Mouse (Mus musculus): ENCODE results near the gene Crym. TPM values are rescaled to one million over a fixed set of nuclear protein-coding genes. Genes with fewer than 3 reads are reported as not detected.
A peak's percentile ranks its signal among the peaks of the same experiment; 100 is the strongest.

Gene Crym
- polyA plus RNA-seq (2015; fragmentation: Nextera tagmentation; extraction: Ambion mirVana) = 19.0 and 32.3 TPM in 2 replicates

- no peaks in the 10 kb centered on the region for H3K36me3 ChIP-seq (ENCODE audit: control insufficient read depth, insufficient read depth, low read length)
- H3K9ac ChIP-seq (ENCODE audit: low read depth, low read length) = peak within 1 kb of the TSS; percentile 40
- H3K27me3 ChIP-seq (ENCODE audit: control insufficient read depth, insufficient read depth, low read depth, low read length) = peaks cover 21% of the 10 kb centered on the region
- 3% methylated on average over 26 of the region's 26 CpGs for WGBS
- H3K4me2 ChIP-seq (ENCODE audit: low read length) = peak within 1 kb of the TSS; percentile 63
- no peak for ATAC-seq
- no peak within 1 kb of the TSS for H3K27ac ChIP-seq (ENCODE audit: low read length)
- peaks cover 9% of the 10 kb centered on the region for H3K4me1 ChIP-seq (ENCODE audit: control insufficient read depth, insufficient read depth, low read length)
- H3K4me3 ChIP-seq (ENCODE audit: low read depth, low read length) = peak within 1 kb of the TSS; percentile 36
- no peaks in the 10 kb centered on the region for H3K9me3 ChIP-seq (replicated peaks; ENCODE audit: control insufficient read depth, low read length, poor library complexity, severe bottlenecking)
These were observed at the start of gene Crym for GRCm38 (mm10) chr7:120201771-120202170. TSS of gene Crym (minus strand) at chr7:120202111.

GRCm38 (mm10) chr7:120241092-120241491, 39.2 kb upstream of the Crym start:
- no peak for ATAC-seq
- H3K36me3 ChIP-seq (ENCODE audit: control insufficient read depth, insufficient read depth, low read length) = no peaks in the 10 kb centered on the region

GRCm38 (mm10) chr7:120228541-120228940, 26.6 kb upstream of the Crym start:
- H3K4me3 ChIP-seq (ENCODE audit: low read depth, low read length) = no peak overlapping the region
- no peak overlapping the region for H3K4me2 ChIP-seq (ENCODE audit: low read length)
- ATAC-seq = no peak
- H3K9ac ChIP-seq (ENCODE audit: low read depth, low read length) = no peak overlapping the region
- no peaks in the 10 kb centered on the region for H3K4me1 ChIP-seq (ENCODE audit: control insufficient read depth, insufficient read depth, low read length)
- H3K27me3 ChIP-seq (ENCODE audit: control insufficient read depth, insufficient read depth, low read depth, low read length) = no peaks in the 10 kb centered on the region
- H3K36me3 ChIP-seq (ENCODE audit: control insufficient read depth, insufficient read depth, low read length) = no peaks in the 10 kb centered on the region
- no peaks in the 10 kb centered on the region for H3K9me3 ChIP-seq (replicated peaks; ENCODE audit: control insufficient read depth, low read length, poor library complexity, severe bottlenecking)
- no peak overlapping the region for H3K27ac ChIP-seq (ENCODE audit: low read length)

More at GRCm38 (mm10) chr7:120241092-120241491, 39.2 kb upstream of the Crym start:
- Histone ChIP-seq H3K27me3 (ENCODE audit: control insufficient read depth, insufficient read depth, low read depth, low read length) (no peaks in the 10 kb centered on the region), H3K9me3 (replicated peaks; ENCODE audit: control insufficient read depth, low read length, poor library complexity, severe bottlenecking) (no peaks in the 10 kb centered on the region), H3K9ac (ENCODE audit: low read depth, low read length) (no peak overlapping the region), H3K27ac (ENCODE audit: low read length) (no peak overlapping the region), H3K4me2 (ENCODE audit: low read length) (no peak overlapping the region), H3K4me1 (ENCODE audit: control insufficient read depth, insufficient read depth, low read length) (no peaks in the 10 kb centered on the region), H3K4me3 (ENCODE audit: low read depth, low read length) (no peak overlapping the region)

GRCm38 (mm10) chr7:120205989-120206388, 4.1 kb upstream of the Crym start:
- ATAC-seq = no peak
- WGBS = 71% methylated on average over 9 of the region's 9 CpGs
- peaks cover 6% of the 10 kb centered on the region for H3K4me1 ChIP-seq (ENCODE audit: control insufficient read depth, insufficient read depth, low read length)

GRCm38 (mm10) chr7:120203789-120204188, 1.9 kb upstream of the Crym start, which contains the start of gene Abca14:
TSS of gene Abca14 (plus strand) at chr7:120203961.
- 4% methylated on average over 26 of the region's 26 CpGs for WGBS
- Histone ChIP-seq H3K4me1 (ENCODE audit: control insufficient read depth, insufficient read depth, low read length) (peaks cover 9% of the 10 kb centered on the region), H3K36me3 (ENCODE audit: control insufficient read depth, insufficient read depth, low read length) (no peaks in the 10 kb centered on the region), H3K27ac (ENCODE audit: low read length) (no peak within 1 kb of the TSS), H3K27me3 (ENCODE audit: control insufficient read depth, insufficient read depth, low read depth, low read length) (peaks cover 21% of the 10 kb centered on the region), H3K9ac (ENCODE audit: low read depth, low read length) (no peak within 1 kb of the TSS), H3K4me2 (ENCODE audit: low read length) (peak within 1 kb of the TSS; percentile 43), H3K9me3 (replicated peaks; ENCODE audit: control insufficient read depth, low read length, poor library complexity, severe bottlenecking) (no peaks in the 10 kb centered on the region), H3K4me3 (ENCODE audit: low read depth, low read length) (no peak within 1 kb of the TSS)
- ATAC-seq = peak; percentile 73

More at GRCm38 (mm10) chr7:120205989-120206388, 4.1 kb upstream of the Crym start:
- H3K9ac ChIP-seq (ENCODE audit: low read depth, low read length) = no peak overlapping the region
- no peak overlapping the region for H3K4me3 ChIP-seq (ENCODE audit: low read depth, low read length)
- peaks cover 9% of the 10 kb centered on the region for H3K27me3 ChIP-seq (ENCODE audit: control insufficient read depth, insufficient read depth, low read depth, low read length)
- H3K4me2 ChIP-seq (ENCODE audit: low read length) = no peak overlapping the region
- H3K36me3 ChIP-seq (ENCODE audit: control insufficient read depth, insufficient read depth, low read length) = no peaks in the 10 kb centered on the region
- H3K9me3 ChIP-seq (replicated peaks; ENCODE audit: control insufficient read depth, low read length, poor library complexity, severe bottlenecking) = no peaks in the 10 kb centered on the region
- no peak overlapping the region for H3K27ac ChIP-seq (ENCODE audit: low read length)

GRCm38 (mm10) chr7:120201231-120201744, 623 bp downstream of the Crym start:
- Histone ChIP-seq H3K27me3 (ENCODE audit: control insufficient read depth, insufficient read depth, low read depth, low read length) (peaks cover 21% of the 10 kb centered on the region), H3K4me1 (ENCODE audit: control insufficient read depth, insufficient read depth, low read length) (peaks cover 9% of the 10 kb centered on the region), H3K4me3 (ENCODE audit: low read depth, low read length) (peak overlapping the region; percentile 36), H3K27ac (ENCODE audit: low read length) (no peak overlapping the region), H3K36me3 (ENCODE audit: control insufficient read depth, insufficient read depth, low read length) (no peaks in the 10 kb centered on the region), H3K9ac (ENCODE audit: low read depth, low read length) (peak overlapping the region; percentile 40), H3K4me2 (ENCODE audit: low read length) (peak overlapping the region; percentile 63), H3K9me3 (replicated peaks; ENCODE audit: control insufficient read depth, low read length, poor library complexity, severe bottlenecking) (no peaks in the 10 kb centered on the region)
- WGBS = 4% methylated on average over 13 of the region's 14 CpGs
- ATAC-seq = no peak

- WGBS = 50% methylated on average over 4 of the region's 4 CpGs
- Histone ChIP-seq H3K4me2 (ENCODE audit: low read length) (no peak overlapping the region), H3K27me3 (ENCODE audit: control insufficient read depth, insufficient read depth, low read depth, low read length) (peaks cover 4% of the 10 kb centered on the region; the same call in 1 of the 2 replicates), H3K36me3 (ENCODE audit: control insufficient read depth, insufficient read depth, low read length) (no peaks in the 10 kb centered on the region), H3K4me3 (ENCODE audit: low read depth, low read length) (no peak overlapping the region), H3K4me1 (ENCODE audit: control insufficient read depth, insufficient read depth, low read length) (no peaks in the 10 kb centered on the region; the same call in 1 of the 2 replicates), H3K27ac (ENCODE audit: low read length) (no peak overlapping the region), H3K9me3 (replicated peaks; ENCODE audit: control insufficient read depth, low read length, poor library complexity, severe bottlenecking) (no peaks in the 10 kb centered on the region), H3K9ac (ENCODE audit: low read depth, low read length) (no peak overlapping the region)
- ATAC-seq = peak; percentile 65; the same call in 1 of the 2 replicates
These were observed 6.7 kb downstream of the Crym start for GRCm38 (mm10) chr7:120195207-120195606.

- no peak for ATAC-seq
- 85% methylated on average over 6 of the region's 6 CpGs for WGBS
- no peak overlapping the region for H3K4me3 ChIP-seq (ENCODE audit: low read depth, low read length)
- H3K36me3 ChIP-seq (ENCODE audit: control insufficient read depth, insufficient read depth, low read length) = no peaks in the 10 kb centered on the region
- H3K9ac ChIP-seq (ENCODE audit: low read depth, low read length) = no peak overlapping the region
- H3K9me3 ChIP-seq (replicated peaks; ENCODE audit: control insufficient read depth, low read length, poor library complexity, severe bottlenecking) = no peaks in the 10 kb centered on the region
- no peaks in the 10 kb centered on the region for H3K27me3 ChIP-seq (ENCODE audit: control insufficient read depth, insufficient read depth, low read depth, low read length)
- no peak overlapping the region for H3K27ac ChIP-seq (ENCODE audit: low read length)
- H3K4me2 ChIP-seq (ENCODE audit: low read length) = no peak overlapping the region
- H3K4me1 ChIP-seq (ENCODE audit: control insufficient read depth, insufficient read depth, low read length) = no peaks in the 10 kb centered on the region; the same call in 1 of the 2 replicates
These were observed 9.1 kb downstream of the Crym start for GRCm38 (mm10) chr7:120192816-120193215.

GRCm38 (mm10) chr7:120192207-120192606, 9.7 kb downstream of the Crym start:
- Histone ChIP-seq H3K9ac (ENCODE audit: low read depth, low read length) (no peak overlapping the region), H3K9me3 (replicated peaks; ENCODE audit: control insufficient read depth, low read length, poor library complexity, severe bottlenecking) (no peaks in the 10 kb centered on the region), H3K4me3 (ENCODE audit: low read depth, low read length) (no peak overlapping the region), H3K36me3 (ENCODE audit: control insufficient read depth, insufficient read depth, low read length) (no peaks in the 10 kb centered on the region), H3K27me3 (ENCODE audit: control insufficient read depth, insufficient read depth, low read depth, low read length) (no peaks in the 10 kb centered on the region), H3K27ac (ENCODE audit: low read length) (no peak overlapping the region), H3K4me2 (ENCODE audit: low read length) (no peak overlapping the region), H3K4me1 (ENCODE audit: control insufficient read depth, insufficient read depth, low read length) (no peaks in the 10 kb centered on the region; the same call in 1 of the 2 replicates)
- WGBS = 63% methylated on average over 3 of the region's 3 CpGs
- no peak for ATAC-seq

Data from midbrain, embryonic 16.5 days (tissue).